Mouse (Mus musculus) limb, embryonic 12.5 days (tissue): Measurements from ENCODE around the gene Onecut1. TPM values are rescaled to one million over a fixed set of nuclear protein-coding genes. Genes with fewer than 3 reads are reported as not detected.
A peak's percentile ranks its signal among the peaks of the same experiment; 100 is the strongest.

Experiments
- ATAC-seq: fragments of 200-750 bp; cut with Nextera tagmentation; 2 replicates; pipeline ENCODE4 v1.8.0; 2017; ENCODE audit warnings: low read depth, moderate TSS enrichment; ENCODE audit not compliant: insufficient number of reproducible peaks, insufficient read depth, low FRiP score, low TSS enrichment
- H3K27ac ChIP-seq: fragments of 300-500 bp; sonication (generic); 2 replicates; pipeline ENCODE4 v1.5.1; 2016; ENCODE audit warnings: mild to moderate bottlenecking, moderate library complexity
- H3K27me3 ChIP-seq: fragments of 300-500 bp; sonication (generic); 2 replicates; pipeline ENCODE4 v1.6.1; 2016; ENCODE audit warnings: mild to moderate bottlenecking, moderate library complexity
- H3K36me3 ChIP-seq: fragments of 300-500 bp; sonication (generic); 2 replicates; pipeline ENCODE4 v1.6.1; 2016; ENCODE audit warnings: mild to moderate bottlenecking, moderate library complexity
- H3K4me1 ChIP-seq: fragments of 300-500 bp; sonication (generic); replicated peaks from 2 replicates; pipeline ENCODE4 v1.6.1; 2016
- H3K4me2 ChIP-seq: fragments of 300-500 bp; sonication (generic); 2 replicates; pipeline ENCODE4 v1.6.1; 2016; ENCODE audit warnings: mild to moderate bottlenecking, moderate library complexity
- H3K4me3 ChIP-seq: fragments of 300-500 bp; sonication (generic); replicated peaks from 2 replicates; pipeline ENCODE4 v1.5.1; 2016; ENCODE audit warnings: mild to moderate bottlenecking
- H3K9ac ChIP-seq: fragments of 300-500 bp; sonication (generic); replicated peaks from 2 replicates; pipeline ENCODE4 v1.6.1; 2016; ENCODE audit warnings: mild to moderate bottlenecking, moderate library complexity
- H3K9me3 ChIP-seq: fragments of 300-500 bp; sonication (generic); 2 replicates; pipeline ENCODE4 v1.6.1; 2016; ENCODE audit warnings: mild to moderate bottlenecking, moderate library complexity
- WGBS: fragments of 180-500 bp; shearing (Covaris S2); methylation state at CpG from one replicate; pipeline ENCODE4 v1.1.7; 2016; 5-methylcytosine and 5-hydroxymethylcytosine counted together
- polyA plus RNA-seq: library from polyadenylated mRNA; unstranded; fragments of >200 nt; fragmentation: Nextera tagmentation; extraction: Ambion mirVana; gene quantifications from 2 replicates; pipeline ENCODE4 v1.2.1, GENCODE M21; 2016

The Onecut1 gene
- polyA plus RNA-seq, 1 experiment from 2014 or later: 0.06 TPM

DNA sequence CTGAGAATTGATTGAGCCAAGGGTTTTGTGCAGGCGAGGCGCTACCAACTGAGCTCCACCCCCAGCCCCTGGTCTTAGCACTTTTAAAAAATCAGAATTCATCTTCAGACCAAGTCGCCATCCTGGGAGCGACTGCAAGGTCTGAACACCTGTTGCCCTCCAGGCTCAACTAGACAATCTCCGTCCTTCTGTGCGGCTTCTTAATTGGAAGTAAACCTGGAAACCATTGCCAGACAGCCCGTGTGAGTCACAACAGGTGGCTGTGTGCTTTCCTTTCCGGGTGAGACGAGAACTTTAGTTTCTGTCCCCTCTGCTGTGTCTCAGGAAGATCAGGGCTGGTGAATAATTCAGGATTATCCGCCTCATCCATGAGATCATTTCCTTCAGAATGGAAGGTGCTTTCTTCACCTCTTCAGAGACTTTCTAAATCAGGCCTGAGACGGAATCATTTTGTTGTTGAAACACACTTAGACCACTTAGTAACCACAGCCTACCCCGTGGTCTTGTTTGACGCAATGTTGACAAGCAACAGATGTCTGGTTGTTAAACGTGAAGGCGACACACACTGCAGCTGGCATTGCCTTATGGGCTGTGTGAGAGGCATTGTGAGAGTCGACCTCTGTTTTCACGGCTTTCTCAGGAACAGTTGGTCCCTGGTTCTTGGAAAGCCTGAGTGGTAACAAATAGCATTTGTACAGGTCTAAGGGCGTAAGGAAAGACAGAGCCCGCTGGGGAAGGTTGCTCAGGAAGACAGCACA lies 51.1 kb downstream of the Onecut1 start:
- Histone ChIP-seq H3K27ac (peak overlapping the region; percentile 59; the same call in 1 of the 2 replicates), H3K27me3 (no peaks in the 10 kb centered on the region), H3K36me3 (no peaks in the 10 kb centered on the region), H3K4me2 (no peak overlapping the region), H3K9me3 (peaks cover 6% of the 10 kb centered on the region; the same call in 1 of the 2 replicates), H3K9ac (no peak overlapping the region), H3K4me3 (no peak overlapping the region), H3K4me1 (peaks cover 18% of the 10 kb centered on the region)
- WGBS: 32% methylated on average over 19 of the region's 19 CpGs
- peak; percentile 75 for ATAC-seq

GRCm38 (mm10) chr9:74915611-74916010 lies 53.9 kb downstream of the Onecut1 start:
- 85% methylated on average over 3 of the region's 3 CpGs for WGBS
- Histone ChIP-seq H3K27ac (no peak overlapping the region), H3K9me3 (peaks cover 6% of the 10 kb centered on the region; the same call in 1 of the 2 replicates), H3K27me3 (no peaks in the 10 kb centered on the region), H3K4me3 (no peak overlapping the region), H3K4me1 (peaks cover 22% of the 10 kb centered on the region), H3K36me3 (no peaks in the 10 kb centered on the region), H3K9ac (no peak overlapping the region), H3K4me2 (no peak overlapping the region)
- no peak for ATAC-seq

DNA sequence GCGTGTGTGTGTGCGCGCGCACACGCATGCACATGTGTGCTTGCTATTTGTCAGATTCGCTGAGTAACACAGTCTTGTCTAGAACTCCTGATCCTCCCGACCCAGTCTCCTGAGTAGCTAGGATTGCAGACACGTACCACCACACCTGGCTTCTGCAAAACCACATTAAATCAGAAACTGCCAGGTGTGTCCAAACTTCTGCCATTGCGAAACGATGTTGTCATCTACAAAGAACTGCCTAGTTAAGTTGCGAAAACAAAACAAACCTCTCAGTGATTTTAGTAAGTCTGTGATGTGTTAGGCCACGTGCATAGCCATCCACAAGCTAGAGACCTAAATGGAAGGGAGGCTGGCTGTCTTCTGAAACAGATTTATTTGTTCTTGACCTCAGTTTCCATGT lies 58.7 kb downstream of the Onecut1 start:
- Histone ChIP-seq H3K9me3 (peaks cover 6% of the 10 kb centered on the region; the same call in 1 of the 2 replicates), H3K9ac (no peak overlapping the region), H3K36me3 (no peaks in the 10 kb centered on the region), H3K4me3 (no peak overlapping the region), H3K4me1 (0 out of 2 replicates have a peak, but pooled peaks cover 3% of the 10 kb centered on the region), H3K27me3 (no peaks in the 10 kb centered on the region), H3K4me2 (no peak overlapping the region), H3K27ac (no peak overlapping the region)
- 88% methylated on average over 12 of the region's 12 CpGs for WGBS
- ATAC-seq: no peak

DNA sequence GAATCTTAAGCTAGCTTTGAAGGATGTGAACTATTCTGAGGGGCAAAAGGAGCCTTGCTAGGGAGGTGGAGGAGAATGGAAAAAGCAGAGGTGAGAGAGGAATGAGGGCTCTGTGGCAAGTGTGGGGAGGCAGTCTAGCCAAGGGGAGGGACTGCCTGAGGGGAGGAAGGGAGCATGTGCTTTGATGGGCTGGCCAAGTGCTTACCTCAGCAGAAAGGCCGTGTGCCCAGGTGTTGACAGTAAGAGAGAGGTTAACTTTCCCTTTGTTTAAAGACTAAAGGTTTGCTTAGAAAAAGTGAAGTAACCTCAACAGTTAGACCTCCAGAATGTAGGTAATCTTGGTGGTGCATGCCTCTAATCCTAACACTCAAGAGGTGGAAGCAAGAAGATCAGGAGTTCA lies 59.7 kb downstream of the Onecut1 start:
- Histone ChIP-seq H3K4me1 (0 out of 2 replicates have a peak, but pooled peaks cover 3% of the 10 kb centered on the region), H3K9me3 (peaks cover 6% of the 10 kb centered on the region; the same call in 1 of the 2 replicates), H3K4me3 (no peak overlapping the region), H3K27me3 (no peaks in the 10 kb centered on the region), H3K27ac (no peak overlapping the region), H3K36me3 (no peaks in the 10 kb centered on the region), H3K4me2 (no peak overlapping the region), H3K9ac (no peak overlapping the region)
- ATAC-seq: no peak
- 23% methylated on average over 1 of the region's 1 CpGs for WGBS

GRCm38 (mm10) chr9:74922884-74923283 lies 61.2 kb downstream of the Onecut1 start:
- no peak overlapping the region for H3K4me3 ChIP-seq
- no peak overlapping the region for H3K27ac ChIP-seq
- H3K36me3 ChIP-seq: no peaks in the 10 kb centered on the region
- no peaks in the 10 kb centered on the region for H3K27me3 ChIP-seq
- WGBS: 70% methylated on average over 3 of the region's 3 CpGs
- H3K9ac ChIP-seq: no peak overlapping the region
- H3K9me3 ChIP-seq: no peaks in the 10 kb centered on the region
- no peak for ATAC-seq
- H3K4me2 ChIP-seq: no peak overlapping the region
- H3K4me1 ChIP-seq: 0 out of 2 replicates have a peak, but pooled peaks cover 3% of the 10 kb centered on the region

DNA sequence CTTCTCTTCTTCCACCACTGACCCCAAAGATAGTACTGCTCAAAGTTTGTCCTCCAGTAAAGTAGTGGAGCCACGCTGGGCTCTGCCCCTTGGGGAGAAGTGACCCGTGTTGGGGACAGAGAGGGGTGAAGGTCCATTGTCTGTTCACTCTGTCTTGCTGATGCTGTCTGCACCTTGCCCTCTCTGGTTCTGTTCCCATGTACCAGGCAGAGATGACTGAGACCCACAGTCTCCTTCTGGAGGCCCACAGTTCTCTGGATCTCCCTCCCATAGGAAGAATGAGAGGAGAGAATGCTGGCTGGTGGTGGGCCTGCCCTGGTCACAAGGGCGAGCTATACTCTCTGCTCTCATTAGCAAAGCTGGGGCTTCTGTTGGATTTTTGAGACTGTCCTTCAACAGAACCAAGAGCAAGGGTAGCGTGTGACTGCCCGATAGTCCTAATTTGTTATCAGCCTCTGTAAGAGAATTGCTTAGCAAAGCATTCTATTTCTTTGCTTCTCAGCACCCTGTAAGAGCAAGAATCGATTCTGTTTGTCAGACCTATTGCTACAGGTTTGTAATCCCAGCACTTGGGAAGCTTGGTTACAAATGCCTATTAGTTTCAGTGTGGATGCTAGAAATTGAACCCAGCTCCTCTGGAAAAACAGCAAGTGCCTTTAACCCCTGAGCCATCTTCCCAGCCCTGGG lies 61.7 kb downstream of the Onecut1 start:
- 86% methylated on average over 6 of the region's 6 CpGs for WGBS
- Histone ChIP-seq H3K4me1 (0 out of 2 replicates have a peak, but pooled peaks cover 3% of the 10 kb centered on the region), H3K36me3 (no peaks in the 10 kb centered on the region), H3K27ac (no peak overlapping the region), H3K4me2 (no peak overlapping the region), H3K27me3 (no peaks in the 10 kb centered on the region), H3K4me3 (no peak overlapping the region), H3K9me3 (no peaks in the 10 kb centered on the region), H3K9ac (no peak overlapping the region)
- no peak for ATAC-seq

DNA sequence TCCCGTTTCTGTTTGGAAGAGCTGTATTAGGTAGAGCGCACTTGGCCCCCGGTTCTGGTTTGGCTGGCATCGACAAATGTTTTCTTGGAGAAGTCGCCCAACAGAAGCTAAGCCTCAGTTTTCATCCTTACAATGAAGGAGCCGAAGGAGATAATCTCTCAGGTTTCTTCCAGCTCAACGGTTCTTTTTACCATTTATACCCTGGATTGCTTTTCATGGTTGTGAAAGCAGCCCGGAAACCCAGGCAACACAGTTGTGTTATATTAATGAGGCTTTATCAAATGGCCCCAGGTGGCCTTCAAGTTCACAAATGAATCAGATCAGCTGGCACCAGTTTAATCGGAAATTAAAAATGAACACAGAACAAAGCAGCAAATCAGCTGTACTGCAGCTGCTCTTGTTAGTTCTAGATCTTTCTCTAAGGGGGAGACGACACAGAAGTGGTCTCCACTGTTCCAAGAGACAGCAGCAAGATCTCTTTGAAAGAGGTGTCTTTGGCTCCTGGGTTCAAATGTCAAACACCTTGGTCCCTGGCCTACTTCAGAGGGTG lies 63.6 kb downstream of the Onecut1 start:
- WGBS: 76% methylated on average over 10 of the region's 10 CpGs
- ATAC-seq: no peak
- H3K9ac ChIP-seq: no peak overlapping the region

GRCm38 (mm10) chr9:74929981-74930423 lies 68.3 kb downstream of the Onecut1 start:
- H3K27me3 ChIP-seq: no peaks in the 10 kb centered on the region
- 83% methylated on average over 4 of the region's 4 CpGs for WGBS
- H3K4me1 ChIP-seq: peaks cover 13% of the 10 kb centered on the region
- H3K9ac ChIP-seq: no peak overlapping the region
- no peaks in the 10 kb centered on the region for H3K9me3 ChIP-seq
- no peak for ATAC-seq
- no peak overlapping the region for H3K4me3 ChIP-seq
- H3K4me2 ChIP-seq: no peak overlapping the region
- H3K27ac ChIP-seq: no peak overlapping the region
- H3K36me3 ChIP-seq: no peaks in the 10 kb centered on the region

More for the DNA sequence above, 63.6 kb downstream of the Onecut1 start:
- Histone ChIP-seq H3K4me1 (no peaks in the 10 kb centered on the region), H3K27ac (no peak overlapping the region), H3K4me3 (no peak overlapping the region), H3K27me3 (no peaks in the 10 kb centered on the region), H3K36me3 (no peaks in the 10 kb centered on the region), H3K9me3 (no peaks in the 10 kb centered on the region), H3K4me2 (no peak overlapping the region)

GRCm38 (mm10) chr9:74930653-74931052 lies 68.9 kb downstream of the Onecut1 start:
- Histone ChIP-seq H3K9ac (no peak overlapping the region), H3K4me1 (peaks cover 13% of the 10 kb centered on the region), H3K27me3 (no peaks in the 10 kb centered on the region), H3K27ac (no peak overlapping the region), H3K4me3 (no peak overlapping the region), H3K9me3 (no peaks in the 10 kb centered on the region), H3K4me2 (no peak overlapping the region), H3K36me3 (no peaks in the 10 kb centered on the region)
- ATAC-seq: no peak
- 86% methylated on average over 5 of the region's 5 CpGs for WGBS

GRCm38 (mm10) chr9:74935289-74935688 lies 73.6 kb downstream of the Onecut1 start:
- H3K4me1 ChIP-seq: peaks cover 13% of the 10 kb centered on the region
- no peak for ATAC-seq
- no peak overlapping the region for H3K4me3 ChIP-seq
- no peaks in the 10 kb centered on the region for H3K36me3 ChIP-seq
- H3K9ac ChIP-seq: no peak overlapping the region
- no peak overlapping the region for H3K4me2 ChIP-seq
- H3K27ac ChIP-seq: no peak overlapping the region
- WGBS: 81% methylated on average over 3 of the region's 3 CpGs
- no peaks in the 10 kb centered on the region for H3K9me3 ChIP-seq
- no peaks in the 10 kb centered on the region for H3K27me3 ChIP-seq

GRCm38 (mm10) chr9:74937761-74938160 lies 76.0 kb downstream of the Onecut1 start:
- Histone ChIP-seq H3K4me2 (no peak overlapping the region), H3K4me3 (no peak overlapping the region), H3K27ac (no peak overlapping the region), H3K4me1 (peaks cover 13% of the 10 kb centered on the region), H3K27me3 (no peaks in the 10 kb centered on the region), H3K36me3 (no peaks in the 10 kb centered on the region), H3K9me3 (no peaks in the 10 kb centered on the region), H3K9ac (no peak overlapping the region)
- no peak for ATAC-seq
- WGBS: 81% methylated on average over 3 of the region's 3 CpGs
